Mouse (Mus musculus): ENCODE measurements around the gene Rab11fip4.

DNA sequence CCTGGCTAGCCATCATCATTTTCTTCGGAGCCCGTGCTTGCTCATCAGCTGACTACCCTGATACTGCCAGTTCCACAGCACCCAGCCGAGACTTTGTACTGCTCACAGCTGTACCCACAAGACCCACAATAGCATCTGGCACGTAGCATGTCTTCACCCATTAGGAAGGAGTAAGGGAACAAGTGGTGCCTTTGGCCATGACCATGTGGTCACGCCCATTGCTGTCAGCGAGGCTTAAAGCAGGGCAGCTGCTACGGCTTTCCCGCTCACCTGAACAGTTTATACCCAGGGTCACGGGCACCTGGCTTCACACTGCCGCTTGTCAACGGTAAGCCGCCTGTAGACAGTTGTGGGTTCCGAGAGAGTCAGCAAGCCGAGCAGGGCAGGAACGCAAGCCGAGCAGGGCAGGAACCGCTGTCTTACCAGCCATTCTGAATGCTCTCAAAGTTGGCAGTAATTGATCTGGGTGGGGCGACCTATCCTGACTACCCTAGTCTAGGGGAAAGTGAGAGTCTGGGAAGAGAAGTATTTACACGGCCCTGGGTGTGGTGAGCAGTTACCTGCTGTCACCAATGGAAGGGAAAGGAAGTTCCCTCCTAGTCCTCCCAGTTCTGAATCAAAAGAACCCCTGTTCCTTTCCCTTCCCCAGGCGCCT is 62.0 kb downstream of the Rab11fip4 start:
- no peak for TF ChIP-seq CTCF (IDR thresholded peaks at IDR 0.05; ENCODE audit: low read depth)
- TF ChIP-seq EP300 (IDR thresholded peaks at IDR 0.05; ENCODE audit: low read depth) = no peak
